Mouse (Mus musculus) lung, postnatal 25 days (tissue): Measurements from ENCODE around the gene Rsu1.

Experiments used
- DNase-seq: peaks from one replicate; pipeline ENCODE4 v3.0.0; 2022; ENCODE audit warnings: low spot score

Rsu1 gene

DNA sequence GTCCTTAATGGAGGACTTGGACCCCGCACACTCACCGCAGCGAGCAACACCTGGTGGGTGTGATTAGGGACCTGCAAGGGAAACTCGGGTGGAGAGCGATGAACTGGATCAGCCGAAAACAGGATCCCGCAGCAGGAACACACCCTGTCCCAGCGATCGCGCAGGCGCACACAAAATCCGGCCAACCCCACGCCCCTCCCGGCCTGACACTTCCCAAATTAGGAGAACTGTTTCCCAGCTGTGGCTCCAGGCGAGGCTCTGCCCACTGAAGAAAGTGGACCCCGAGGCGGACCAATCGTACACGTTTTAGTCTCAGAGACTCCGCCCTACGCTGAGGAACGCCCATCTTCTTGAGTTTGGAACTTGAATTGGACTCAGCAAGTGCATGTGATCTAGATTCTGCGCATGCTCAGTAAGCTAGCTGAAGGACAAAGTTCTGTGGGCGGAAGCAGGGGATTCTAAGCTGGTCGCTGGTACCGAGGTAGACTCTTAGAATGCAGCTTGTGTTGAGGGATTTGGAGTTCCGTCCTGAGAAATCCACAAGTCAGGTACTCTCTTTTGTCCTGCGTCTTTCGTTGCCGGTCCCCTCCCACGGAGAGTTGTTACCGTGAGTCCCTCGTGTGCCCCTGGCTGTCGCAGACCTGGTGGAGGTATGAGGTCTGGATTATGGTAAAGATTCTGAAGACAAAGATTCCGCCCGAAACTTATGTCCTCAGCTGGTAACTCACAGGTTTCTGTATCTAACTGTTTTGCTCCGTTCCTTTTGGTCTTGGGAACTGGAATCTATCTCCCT is at the start of gene Rsu1:
Rsu1 (minus strand) TSS at position 251 of the 793 bp plus-strand sequence.
- DNase-seq: peak; percentile 100

- no peak for DNase-seq
Observed at GRCm38 (mm10) chr2:13303376-13303775, 32.2 kb upstream of the Rsu1 start.

GRCm38 (mm10) chr2:13299031-13299430 is 27.8 kb upstream of the Rsu1 start:
- peak; percentile 31 for DNase-seq

DNA sequence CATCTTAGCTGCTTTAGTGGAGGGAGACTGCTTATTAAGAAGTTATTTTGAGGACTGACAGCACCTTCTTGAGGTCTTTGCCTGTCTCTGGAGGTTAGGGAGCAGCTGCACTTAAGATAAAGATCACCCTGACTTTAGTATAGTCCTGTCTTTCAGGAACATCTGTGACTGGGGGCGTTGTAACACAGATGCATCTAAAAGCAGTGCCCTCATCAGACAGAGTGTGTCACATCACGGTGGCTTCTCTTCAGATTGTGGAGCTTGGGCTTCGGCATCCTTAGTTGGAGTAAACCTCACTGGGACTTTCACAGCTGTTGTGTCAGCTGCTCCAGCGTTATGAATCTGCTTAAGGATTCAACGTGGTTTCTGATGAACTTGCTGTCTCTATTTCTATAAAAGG is 26.5 kb upstream of the Rsu1 start:
- DNase-seq: no peak

- DNase-seq: peak; percentile 57
Observed at GRCm38 (mm10) chr2:13290661-13291060, 19.4 kb upstream of the Rsu1 start.

GRCm38 (mm10) chr2:13290070-13290469 is 18.9 kb upstream of the Rsu1 start:
- no peak for DNase-seq

- peak; percentile 14 for DNase-seq
Observed at GRCm38 (mm10) chr2:13278114-13278862, 7.1 kb upstream of the Rsu1 start.

DNA sequence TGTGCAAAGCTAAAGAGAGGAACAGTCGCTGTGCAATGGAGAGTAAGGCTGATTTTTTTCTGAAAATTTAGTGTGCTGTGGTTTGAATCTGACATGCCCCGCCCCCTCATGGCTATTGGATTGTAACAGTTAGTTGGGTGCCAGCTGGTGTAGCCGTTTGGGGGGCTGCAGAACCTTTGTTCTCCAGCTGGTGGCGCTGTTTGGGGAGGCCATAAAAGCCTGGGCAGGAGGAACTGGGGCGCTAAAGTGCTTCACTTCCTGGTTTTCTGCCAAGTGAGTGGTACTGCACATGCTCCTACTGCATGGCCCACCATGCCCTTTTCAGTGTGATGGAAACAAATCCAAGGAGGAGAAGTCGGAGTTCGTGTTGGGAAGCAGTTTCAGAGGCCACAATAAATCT is 4.7 kb upstream of the Rsu1 start:
- DNase-seq: no peak

DNA sequence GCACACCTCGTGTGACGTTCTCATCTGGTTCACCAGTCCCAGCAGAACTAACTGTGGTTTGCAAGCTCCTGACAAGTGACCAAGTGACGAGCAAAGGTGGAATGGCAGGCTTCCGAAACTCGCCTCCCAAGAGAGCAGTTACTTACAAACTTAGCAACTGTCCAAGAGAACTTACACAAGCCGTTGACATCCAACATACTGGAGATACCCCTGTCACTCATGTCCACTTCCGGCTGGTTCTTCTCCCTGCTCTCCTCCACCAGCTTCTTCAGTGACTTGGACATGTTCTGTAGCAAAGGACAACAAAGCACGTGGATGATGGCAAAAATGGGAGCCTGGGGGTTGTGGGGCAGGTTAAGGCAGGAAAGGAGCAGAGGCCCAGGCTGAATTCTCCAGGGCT is 479 bp downstream of the Rsu1 start:
- DNase-seq: peak; percentile 30

GRCm38 (mm10) chr2:13268681-13269293 is 2.4 kb downstream of the Rsu1 start:
- no peak for DNase-seq

GRCm38 (mm10) chr2:13264875-13265274 is 6.3 kb downstream of the Rsu1 start:
- no peak for DNase-seq

DNA sequence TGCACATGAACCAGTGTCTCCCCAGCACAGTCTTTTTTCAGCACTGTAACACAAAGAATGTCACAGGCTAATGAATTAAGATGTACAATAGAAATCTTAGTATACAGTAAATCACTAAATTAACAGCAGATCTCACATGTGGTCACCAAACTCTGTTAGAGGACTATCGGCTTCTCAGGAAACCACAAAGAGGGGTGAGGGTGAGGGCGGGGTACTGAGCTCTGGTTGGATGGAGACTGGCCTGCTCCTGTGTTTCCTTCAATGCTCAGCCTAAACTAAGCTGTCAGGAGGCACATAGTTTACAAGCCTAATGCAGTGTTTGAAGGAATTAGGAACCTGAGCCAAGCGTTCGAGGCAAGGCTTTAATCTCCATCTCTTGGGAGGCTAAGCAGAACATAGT is 8.1 kb downstream of the Rsu1 start:
- DNase-seq: no peak

GRCm38 (mm10) chr2:13258606-13259005 is 12.6 kb downstream of the Rsu1 start:
- no peak for DNase-seq

DNA sequence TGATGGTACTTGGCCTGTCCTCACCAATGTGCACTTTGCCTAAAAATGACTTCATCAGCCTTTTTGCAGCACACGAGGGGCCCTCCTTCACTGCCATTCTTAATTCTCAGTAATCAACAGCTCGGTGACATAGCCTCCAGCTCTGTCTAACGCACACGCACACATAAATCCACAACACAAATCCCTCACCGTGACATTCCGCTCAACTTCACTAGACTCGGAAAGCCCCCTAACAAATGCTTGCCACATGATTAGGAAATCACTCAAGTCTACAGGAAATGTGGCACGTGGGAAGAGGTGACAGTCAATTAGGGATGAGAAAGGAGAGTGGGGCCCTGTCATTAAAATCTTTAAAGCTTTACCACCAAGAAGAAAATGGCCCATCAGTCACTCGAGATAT is 30.5 kb downstream of the Rsu1 start:
- no peak for DNase-seq

GRCm38 (mm10) chr2:13237140-13237901 is 33.9 kb downstream of the Rsu1 start:
- DNase-seq: peak; percentile 61

DNA sequence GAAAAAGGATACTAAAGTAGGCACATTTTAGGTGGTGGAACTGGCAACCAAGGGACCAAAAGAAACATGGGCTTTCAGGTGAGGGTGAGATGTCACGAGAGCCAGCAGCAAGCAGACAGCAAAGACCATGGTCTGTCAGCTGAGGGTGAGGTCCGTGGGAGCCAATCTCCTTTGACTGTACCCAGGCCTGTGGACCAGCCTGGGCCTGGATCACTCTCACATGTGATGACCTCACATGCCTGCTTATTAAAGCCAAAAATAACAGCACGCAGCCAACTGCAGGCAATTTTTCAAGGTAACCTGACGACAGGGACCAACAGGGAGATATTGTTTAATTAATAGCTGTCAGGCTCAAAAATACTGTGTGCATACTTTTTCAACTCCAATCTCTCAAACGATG is 35.5 kb downstream of the Rsu1 start:
- no peak for DNase-seq

DNA sequence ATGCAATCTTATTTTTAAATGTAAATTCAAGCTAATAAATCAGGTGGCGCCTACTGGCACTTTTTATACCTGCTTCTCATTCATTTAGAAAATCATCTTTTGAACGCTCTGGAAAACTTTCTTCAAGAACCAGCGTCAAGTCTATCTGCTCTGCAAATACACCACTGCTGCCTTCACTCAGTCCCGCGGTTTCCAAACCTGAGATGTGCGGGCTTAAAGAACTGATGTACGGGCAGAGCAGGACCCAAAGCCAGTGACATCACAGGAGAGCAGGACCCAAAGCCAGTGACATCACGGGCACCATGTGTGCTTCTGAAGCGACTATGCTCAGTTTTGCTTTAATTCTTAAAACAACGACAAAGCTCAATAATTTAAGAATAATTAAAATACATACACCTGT is 36.4 kb downstream of the Rsu1 start:
- no peak for DNase-seq

GRCm38 (mm10) chr2:13233902-13234301 is 37.3 kb downstream of the Rsu1 start:
- no peak for DNase-seq

- DNase-seq: no peak
Observed at GRCm38 (mm10) chr2:13233254-13233835, 37.9 kb downstream of the Rsu1 start.

DNA sequence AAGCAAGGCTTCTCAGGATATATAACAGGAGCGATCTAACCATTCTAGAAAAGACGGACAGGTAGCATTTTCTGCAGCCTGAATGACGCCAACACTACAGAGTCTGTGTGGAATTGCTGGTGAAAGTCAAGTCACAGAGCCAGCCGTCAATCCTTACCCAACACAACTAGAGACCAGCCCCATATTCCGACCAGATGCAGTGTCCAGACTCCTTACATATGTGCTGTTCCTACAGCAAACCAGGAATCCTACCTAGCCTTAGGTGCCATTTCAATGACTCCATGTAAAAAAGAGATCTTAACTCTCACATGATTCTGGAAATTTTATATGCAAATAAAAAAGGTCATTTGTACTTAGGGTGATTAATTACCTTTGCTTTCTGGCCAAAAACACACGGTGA is 38.9 kb downstream of the Rsu1 start:
- DNase-seq: no peak

DNA sequence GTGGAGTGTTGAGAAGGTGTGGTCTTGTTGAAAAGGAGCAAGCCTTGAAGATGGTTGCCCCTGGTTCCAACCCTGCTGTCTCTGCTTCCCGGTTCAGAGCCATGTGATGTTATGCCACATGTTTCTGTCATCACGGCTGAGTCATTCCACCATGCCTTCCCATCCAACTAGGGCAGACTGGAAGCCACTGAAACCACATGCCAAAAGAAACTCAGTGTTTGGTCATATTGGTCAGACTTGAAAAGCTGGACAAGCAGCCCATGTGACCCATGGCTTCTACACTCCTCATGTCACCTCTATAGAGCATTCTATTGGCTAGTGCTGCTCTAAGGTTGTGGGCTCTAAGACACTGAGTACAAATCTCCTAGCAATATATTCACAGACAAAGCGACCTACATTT is 41.5 kb downstream of the Rsu1 start:
- no peak for DNase-seq

- no peak for DNase-seq
Observed at GRCm38 (mm10) chr2:13226031-13226430, 45.2 kb downstream of the Rsu1 start.
